Mouse (Mus musculus) testis, postnatal 10 days (tissue): ENCODE data around the gene Pprc1.

Experiments
- DNase-seq: peaks from one replicate; pipeline ENCODE4 v3.0.0; 2021; ENCODE audit warnings: low spot score

Gene Pprc1

GRCm38 (mm10) chr19:46119458-46119857, 74.8 kb downstream of the Pprc1 start:
- no peak for DNase-seq

- no peak for DNase-seq
Observed at GRCm38 (mm10) chr19:46120872-46121271, 76.2 kb downstream of the Pprc1 start.
